Mouse (Mus musculus) spleen, adult 2 months (tissue): ENCODE results near the gene Spdl1.

Experiments
- CTCF ChIP-seq: fragments of 200-500 bp; IDR thresholded peaks from 2 replicates; pipeline ENCODE4 v1.5.1; 2011; ENCODE audit warnings: mild to moderate bottlenecking, inconsistent platforms; ENCODE audit not compliant: insufficient read depth, insufficient read length, insufficient replicate concordance; ENCODE audit errors: extremely low read depth
- POLR2A ChIP-seq: fragments of 200-500 bp; IDR thresholded peaks from 2 replicates; pipeline ENCODE4 v1.6.1; 2011; ENCODE audit warnings: low read depth, low read length, inconsistent platforms

- TF ChIP-seq CTCF = no peak
- TF ChIP-seq POLR2A = no peak
Measured at GRCm38 (mm10) chr11:34763739-34764361, 69.6 kb downstream of the Spdl1 start.
